Mouse (Mus musculus): ENCODE data around the gene Stra6l. TPM values are rescaled to one million over a fixed set of nuclear protein-coding genes. Genes with fewer than 3 reads are reported as not detected.
A peak's percentile ranks its signal among the peaks of the same experiment; 100 is the strongest.

Stra6l gene
- 10 to 100 TPM in 25 of 26 experiments, 1 to 10 TPM in 1; 6.7 to 66.4 (median 35.6) TPM for total RNA-seq (2018; cell fraction: chromatin; rRNA removed)
- total RNA-seq (2018; cell fraction: cytosol; rRNA removed) = 10 to 100 TPM in 9 of 26 experiments, 1 to 10 TPM in 17; 2.6 to 13.9 (median 5.9) TPM
- total RNA-seq (2018; cell fraction: nucleus; rRNA removed) = 10 to 100 TPM in 24 of 26 experiments, 1 to 10 TPM in 2; 7.5 to 51.4 (median 25.6) TPM
- polyA plus RNA-seq (2018) = 3.8 to 6.1 TPM (median 5.7 TPM) in 3 replicates

GRCm38 (mm10) chr4:45848109-45848824 is at the start of gene Stra6l:
Gene Stra6l, plus strand, starts transcription at chr4:45848664.
- Histone ChIP-seq H3K36me3 (ENCODE audit: inconsistent target) (no peaks in the 10 kb centered on the region), H3K4me3 (ENCODE audit: inconsistent target) (no peak within 1 kb of the TSS), H3K27ac (peak within 1 kb of the TSS; percentile 83), H3K79me2 (ENCODE audit: inconsistent target) (no peaks in the 10 kb centered on the region)
- WGBS (ENCODE audit: missing documents) = 41% methylated on average over 9 of the region's 10 CpGs

GRCm38 (mm10) chr4:45798964-45799363 is 49.5 kb upstream of the Stra6l start, which contains the start of gene Aldh1b1:
Gene Aldh1b1, plus strand, starts transcription at chr4:45799022.
- no peaks in the 10 kb centered on the region for H3K79me2 ChIP-seq (ENCODE audit: inconsistent target)
- H3K36me3 ChIP-seq (ENCODE audit: inconsistent target) = peaks cover 16% of the 10 kb centered on the region
- peak within 1 kb of the TSS; percentile 50 for H3K4me3 ChIP-seq (ENCODE audit: inconsistent target)
- no peak within 1 kb of the TSS for H3K27ac ChIP-seq
- 2% methylated on average over 26 of the region's 26 CpGs for WGBS (ENCODE audit: missing documents)

GRCm38 (mm10) chr4:45799956-45800537 is 48.4 kb upstream of the Stra6l start:
- Histone ChIP-seq H3K27ac (no peak overlapping the region), H3K4me3 (ENCODE audit: inconsistent target) (no peak overlapping the region)

GRCm38 (mm10) chr4:45802900-45803299 is 45.6 kb upstream of the Stra6l start:
- H3K27ac ChIP-seq = no peak overlapping the region
- 96% methylated on average over 14 of the region's 14 CpGs for WGBS (ENCODE audit: missing documents)
- H3K36me3 ChIP-seq (ENCODE audit: inconsistent target) = peaks cover 20% of the 10 kb centered on the region
- H3K79me2 ChIP-seq (ENCODE audit: inconsistent target) = no peaks in the 10 kb centered on the region
- no peak overlapping the region for H3K4me3 ChIP-seq (ENCODE audit: inconsistent target)

More at GRCm38 (mm10) chr4:45799956-45800537, 48.4 kb upstream of the Stra6l start:
- Histone ChIP-seq H3K79me2 (ENCODE audit: inconsistent target) (no peaks in the 10 kb centered on the region), H3K36me3 (ENCODE audit: inconsistent target) (peaks cover 20% of the 10 kb centered on the region)
- 27% methylated on average over 3 of the region's 3 CpGs for WGBS (ENCODE audit: missing documents)

- WGBS (ENCODE audit: missing documents) = 63% methylated on average over 7 of the region's 7 CpGs
- Histone ChIP-seq H3K27ac (no peak overlapping the region), H3K79me2 (ENCODE audit: inconsistent target) (no peaks in the 10 kb centered on the region), H3K36me3 (ENCODE audit: inconsistent target) (peaks cover 14% of the 10 kb centered on the region; the same call in 1 of the 2 replicates), H3K4me3 (ENCODE audit: inconsistent target) (no peak overlapping the region)
Measured at GRCm38 (mm10) chr4:45808034-45808433, 40.4 kb upstream of the Stra6l start.

- 71% methylated on average over 5 of the region's 8 CpGs for WGBS (ENCODE audit: missing documents)
- Histone ChIP-seq H3K27ac (no peak overlapping the region), H3K36me3 (ENCODE audit: inconsistent target) (no peaks in the 10 kb centered on the region), H3K79me2 (ENCODE audit: inconsistent target) (no peaks in the 10 kb centered on the region), H3K4me3 (ENCODE audit: inconsistent target) (no peak overlapping the region)
Measured at GRCm38 (mm10) chr4:45811250-45811649, 37.2 kb upstream of the Stra6l start.

- Histone ChIP-seq H3K4me3 (ENCODE audit: inconsistent target) (no peak overlapping the region), H3K79me2 (ENCODE audit: inconsistent target) (no peaks in the 10 kb centered on the region), H3K36me3 (ENCODE audit: inconsistent target) (no peaks in the 10 kb centered on the region), H3K27ac (no peak overlapping the region)
- 63% methylated on average over 7 of the region's 7 CpGs for WGBS (ENCODE audit: missing documents)
Measured at GRCm38 (mm10) chr4:45815542-45815941, 32.9 kb upstream of the Stra6l start.

- 44% methylated on average over 4 of the region's 4 CpGs for WGBS (ENCODE audit: missing documents)
- no peak overlapping the region for H3K27ac ChIP-seq
- H3K4me3 ChIP-seq (ENCODE audit: inconsistent target) = no peak overlapping the region
Measured at GRCm38 (mm10) chr4:45818814-45819207, 29.7 kb upstream of the Stra6l start.

GRCm38 (mm10) chr4:45819208-45819931 is 29.1 kb upstream of the Stra6l start:
- no peak overlapping the region for H3K27ac ChIP-seq
- WGBS (ENCODE audit: missing documents) = 4% methylated on average over 17 of the region's 17 CpGs
- H3K79me2 ChIP-seq (ENCODE audit: inconsistent target) = no peaks in the 10 kb centered on the region
- peak overlapping the region; percentile 14 for H3K4me3 ChIP-seq (ENCODE audit: inconsistent target)
- no peaks in the 10 kb centered on the region for H3K36me3 ChIP-seq (ENCODE audit: inconsistent target)

More at GRCm38 (mm10) chr4:45818814-45819207, 29.7 kb upstream of the Stra6l start:
- Histone ChIP-seq H3K36me3 (ENCODE audit: inconsistent target) (no peaks in the 10 kb centered on the region), H3K79me2 (ENCODE audit: inconsistent target) (no peaks in the 10 kb centered on the region)

- 45% methylated on average over 8 of the region's 8 CpGs for WGBS (ENCODE audit: missing documents)
- Histone ChIP-seq H3K27ac (no peak overlapping the region), H3K4me3 (ENCODE audit: inconsistent target) (no peak overlapping the region), H3K36me3 (ENCODE audit: inconsistent target) (no peaks in the 10 kb centered on the region), H3K79me2 (ENCODE audit: inconsistent target) (no peaks in the 10 kb centered on the region)
Measured at GRCm38 (mm10) chr4:45820074-45820830, 28.2 kb upstream of the Stra6l start.

GRCm38 (mm10) chr4:45821995-45822394 is 26.5 kb upstream of the Stra6l start:
- WGBS (ENCODE audit: missing documents) = 75% methylated on average over 3 of the region's 3 CpGs
- Histone ChIP-seq H3K79me2 (ENCODE audit: inconsistent target) (no peaks in the 10 kb centered on the region), H3K27ac (no peak overlapping the region), H3K4me3 (ENCODE audit: inconsistent target) (no peak overlapping the region), H3K36me3 (ENCODE audit: inconsistent target) (no peaks in the 10 kb centered on the region)

- H3K36me3 ChIP-seq (ENCODE audit: inconsistent target) = no peaks in the 10 kb centered on the region
- 57% methylated on average over 11 of the region's 11 CpGs for WGBS (ENCODE audit: missing documents)
- H3K4me3 ChIP-seq (ENCODE audit: inconsistent target) = no peak overlapping the region
- no peaks in the 10 kb centered on the region for H3K79me2 ChIP-seq (ENCODE audit: inconsistent target)
- H3K27ac ChIP-seq = no peak overlapping the region
Measured at GRCm38 (mm10) chr4:45822781-45823575, 25.5 kb upstream of the Stra6l start.

- no peak overlapping the region for H3K27ac ChIP-seq
- H3K79me2 ChIP-seq (ENCODE audit: inconsistent target) = no peaks in the 10 kb centered on the region
- no peaks in the 10 kb centered on the region for H3K36me3 ChIP-seq (ENCODE audit: inconsistent target)
- 17% methylated on average over 10 of the region's 10 CpGs for WGBS (ENCODE audit: missing documents)
- no peak overlapping the region for H3K4me3 ChIP-seq (ENCODE audit: inconsistent target)
Measured at GRCm38 (mm10) chr4:45824049-45824760, 24.3 kb upstream of the Stra6l start.

All from macrophage (primary cell).